Comparison of ENCODE assay signal across 13 mouse cellular contexts in the genomic region with DNA sequence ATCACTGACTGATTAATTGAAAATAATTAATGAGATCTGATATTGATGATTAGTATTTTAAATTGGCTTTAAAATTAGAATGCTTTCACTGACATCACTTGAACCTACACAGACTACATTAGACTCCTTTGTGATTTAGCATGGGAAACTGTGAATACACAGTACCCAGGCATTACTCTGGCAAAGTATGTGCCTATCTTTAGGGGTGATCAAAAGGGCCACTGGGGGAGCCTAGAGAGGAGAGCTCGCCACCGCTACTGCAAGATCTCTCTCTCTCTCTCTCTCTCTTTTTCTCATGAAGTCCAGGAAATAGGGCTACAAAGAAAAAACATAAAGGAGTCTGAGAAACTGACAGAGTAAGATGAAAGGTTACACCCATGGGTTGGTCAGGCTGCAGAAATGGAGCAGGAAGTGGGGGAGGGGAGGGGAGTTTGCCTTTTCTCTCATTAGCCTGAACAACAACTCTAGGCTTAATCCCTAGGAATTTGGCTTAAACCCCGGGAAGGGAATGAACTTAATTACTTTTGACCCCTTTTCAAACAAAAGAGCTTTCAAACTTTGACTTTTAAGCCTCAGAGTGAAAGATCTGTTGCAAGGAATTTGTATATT. TPM values are rescaled to one million over a fixed set of nuclear protein-coding genes. Genes with fewer than 3 reads are reported as not detected.
A peak's percentile ranks its signal among the peaks of the same experiment; 100 is the strongest.
DNase-seq lines count a peak whose midpoint lies in the region; ATAC-seq lines count a peak whose summit lies in the region.
"Had no signal": no experiment of that assay in that cellular context is flagged by ENCODE, and none has a peak within 500 bp of the region (broad histone marks: within the 10 kb centered on the region; RNA-seq: fewer than 3 reads in every experiment).

No protein-coding gene starts in this region.

- DNase-seq in hindbrain, embryonic 14.5 days (ENCODE audit: low spot score) = peak; percentile 42
- DNase-seq in urinary bladder, postnatal 25 days (ENCODE audit: low spot score) = peak; percentile 10
- no peak for DNase-seq in urinary bladder, postnatal 36 days (ENCODE audit: low spot score in 2 of 2)
- peak; percentile 11 for DNase-seq in yolk sac, embryonic 10.5 days (ENCODE audit: low spot score)
- DNase-seq in MN1 (ENCODE audit: low spot score) = no peak
- DNase-seq in layer of hippocampus, adult 9-11 months = no peak
- DNase-seq: spleen, adult 18-20 months had no signal

- H3K27me3 ChIP-seq in hindbrain, embryonic 14.5 days (ENCODE audit: control insufficient read depth, insufficient read depth, low read length) = no peaks in the 10 kb centered on the region
- no peaks in the 10 kb centered on the region for H3K27me3 ChIP-seq in hindbrain, embryonic 12.5 days
- H3K27me3 ChIP-seq in limb, embryonic 12.5 days = no peaks in the 10 kb centered on the region
- H3K27me3 ChIP-seq: CH12.LX; heart, embryonic 15.5 days; limb, embryonic 15.5 days had no signal

- H3K4me1 ChIP-seq in hindbrain, embryonic 14.5 days (replicated peaks; ENCODE audit: control insufficient read depth, insufficient read depth, low read length) = no peaks in the 10 kb centered on the region
- H3K4me1 ChIP-seq in hindbrain, embryonic 12.5 days = no peaks in the 10 kb centered on the region
- peaks cover 9% of the 10 kb centered on the region for H3K4me1 ChIP-seq in limb, embryonic 12.5 days (replicated peaks)
- H3K4me1 ChIP-seq: heart, embryonic 15.5 days had no signal

- no peaks in the 10 kb centered on the region for H3K9me3 ChIP-seq in hindbrain, embryonic 14.5 days (ENCODE audit: control insufficient read depth, low read length)
- no peaks in the 10 kb centered on the region for H3K9me3 ChIP-seq in hindbrain, embryonic 12.5 days (replicated peaks)
- H3K9me3 ChIP-seq in limb, embryonic 12.5 days = no peaks in the 10 kb centered on the region
- H3K9me3 ChIP-seq: heart, embryonic 15.5 days; limb, embryonic 15.5 days had no signal

- H3K36me3 ChIP-seq in hindbrain, embryonic 14.5 days (replicated peaks; ENCODE audit: control insufficient read depth, insufficient read depth) = no peaks in the 10 kb centered on the region
- H3K36me3 ChIP-seq in hindbrain, embryonic 12.5 days = no peaks in the 10 kb centered on the region
- no peaks in the 10 kb centered on the region for H3K36me3 ChIP-seq in limb, embryonic 12.5 days
- H3K36me3 ChIP-seq: heart, embryonic 15.5 days; limb, embryonic 15.5 days had no signal

- no peak overlapping the region for H3K9ac ChIP-seq in hindbrain, embryonic 14.5 days
- no peak overlapping the region for H3K9ac ChIP-seq in hindbrain, embryonic 12.5 days
- no peak overlapping the region for H3K9ac ChIP-seq in limb, embryonic 12.5 days (replicated peaks)
- H3K9ac ChIP-seq: heart, embryonic 15.5 days; limb, embryonic 15.5 days had no signal

- H3K4me3 ChIP-seq in hindbrain, embryonic 14.5 days (replicated peaks; ENCODE audit: low read length) = no peak overlapping the region
- no peak overlapping the region for H3K4me3 ChIP-seq in hindbrain, embryonic 12.5 days
- H3K4me3 ChIP-seq in limb, embryonic 12.5 days (replicated peaks) = no peak overlapping the region
- H3K4me3 ChIP-seq: heart, embryonic 15.5 days; limb, embryonic 15.5 days; myocyte had no signal

- ATAC-seq in hindbrain, embryonic 14.5 days (ENCODE audit: low FRiP score) = no peak
- no peak for ATAC-seq in hindbrain, embryonic 12.5 days (ENCODE audit: low FRiP score)
- ATAC-seq in limb, embryonic 12.5 days (ENCODE audit: insufficient number of reproducible peaks, insufficient read depth, low FRiP score, low TSS enrichment, low read depth) = no peak; the same call in 1 of the 2 replicates

- no peak overlapping the region for H3K27ac ChIP-seq in hindbrain, embryonic 14.5 days
- H3K27ac ChIP-seq in hindbrain, embryonic 12.5 days = no peak overlapping the region
- peak overlapping the region; percentile 70 for H3K27ac ChIP-seq in limb, embryonic 12.5 days
- H3K27ac ChIP-seq: heart, embryonic 15.5 days; limb, embryonic 15.5 days had no signal

- no peak overlapping the region for H3K4me2 ChIP-seq in hindbrain, embryonic 14.5 days (replicated peaks)
- no peak overlapping the region for H3K4me2 ChIP-seq in hindbrain, embryonic 12.5 days (replicated peaks)
- H3K4me2 ChIP-seq in limb, embryonic 12.5 days = 0 out of 2 replicates have a peak overlapping the region, but pooled peaks have one; percentile 4
- H3K4me2 ChIP-seq: heart, embryonic 15.5 days; limb, embryonic 15.5 days had no signal

- WGBS in hindbrain, embryonic 14.5 days = 11% methylated on average over 3 of the region's 3 CpGs
- 16% methylated on average over 3 of the region's 3 CpGs for WGBS in hindbrain, embryonic 12.5 days
- WGBS in limb, embryonic 12.5 days = 2% methylated on average over 3 of the region's 3 CpGs

RNA-seq across cellular contexts. Expression of a gene that starts 33.8 kb away (rescaled TPM):
- polyA plus RNA-seq in hindbrain, embryonic 14.5 days (2014; fragmentation: Nextera tagmentation; extraction: Ambion mirVana) = 22.2 TPM in 2 replicates
- 5.2 and 5.5 TPM in 2 replicates for polyA plus RNA-seq in hindbrain, embryonic 12.5 days (2016; fragmentation: Nextera tagmentation; extraction: Ambion mirVana)
- 0.74 and 1.2 TPM in 2 replicates for polyA plus RNA-seq in limb, embryonic 12.5 days (2016; fragmentation: Nextera tagmentation; extraction: Ambion mirVana)
- polyA plus RNA-seq: myocyte had no signal

Comparison
In these comparisons a context has a peak if more than half of its experiments do, and no peak if none do; other contexts are left out.
1. DNase-seq: peak in hindbrain, embryonic 14.5 days (single experiment), urinary bladder, postnatal 25 days (single experiment) and yolk sac, embryonic 10.5 days (single experiment); none in urinary bladder, postnatal 36 days (0 of 2), MN1 (single experiment) and layer of hippocampus, adult 9-11 months (single experiment).